Mouse (Mus musculus): ENCODE measurements at regions not wholly inside any gene's neighbourhood (a gene's known extent, or its start where the extent isn't known, plus 50 kb on each side); places are given as distances from the start of the nearest gene placed in this dataset.

GRCm38 (mm10) chr11:65443466-65444024 is 173.8 kb upstream of the Myocd start:
- ATAC-seq: no peak
- Histone ChIP-seq H3K9me3 (ENCODE audit: low read length) (no peaks in the 10 kb centered on the region), H3K9ac (no peak overlapping the region), H3K4me1 (ENCODE audit: insufficient read depth) (no peaks in the 10 kb centered on the region), H3K27ac (ENCODE audit: low read depth, low read length) (no peak overlapping the region), H3K4me3 (ENCODE audit: low read depth, low read length) (no peak overlapping the region), H3K4me2 (ENCODE audit: low read depth) (no peak overlapping the region), H3K27me3 (ENCODE audit: insufficient read depth, low read length) (no peaks in the 10 kb centered on the region), H3K36me3 (ENCODE audit: insufficient read depth) (no peaks in the 10 kb centered on the region)
- WGBS: 87% methylated on average over 11 of the region's 11 CpGs
- peak; percentile 7 for DNase-seq
- TF ChIP-seq CTCF (IDR thresholded peaks at IDR 0.05; ENCODE audit: low read depth): no peak

GRCm38 (mm10) chr11:65435699-65436161 is 165.9 kb upstream of the Myocd start:
- Histone ChIP-seq H3K27ac (ENCODE audit: low read depth, low read length) (no peak overlapping the region), H3K27me3 (ENCODE audit: insufficient read depth, low read length) (no peaks in the 10 kb centered on the region), H3K9ac (no peak overlapping the region), H3K4me3 (ENCODE audit: low read depth, low read length) (no peak overlapping the region), H3K36me3 (ENCODE audit: insufficient read depth) (no peaks in the 10 kb centered on the region), H3K9me3 (ENCODE audit: low read length) (no peaks in the 10 kb centered on the region), H3K4me2 (ENCODE audit: low read depth) (no peak overlapping the region), H3K4me1 (ENCODE audit: insufficient read depth) (no peaks in the 10 kb centered on the region)
- peak; percentile 35 for DNase-seq
- no peak for ATAC-seq
- 45% methylated on average over 4 of the region's 4 CpGs for WGBS
- no peak for TF ChIP-seq CTCF (IDR thresholded peaks at IDR 0.05; ENCODE audit: low read depth)

- DNase-seq (no peak), ATAC-seq (no peak)
- no peak overlapping the region for H3K27ac ChIP-seq (ENCODE audit: low read depth, low read length)
- no peak for TF ChIP-seq CTCF (IDR thresholded peaks at IDR 0.05; ENCODE audit: low read depth)
- WGBS: 54% methylated on average over 1 of the region's 1 CpGs
- H3K27me3 ChIP-seq (ENCODE audit: insufficient read depth, low read length): no peaks in the 10 kb centered on the region
- no peaks in the 10 kb centered on the region for H3K9me3 ChIP-seq (ENCODE audit: low read length)
- H3K9ac ChIP-seq: no peak overlapping the region
- no peak overlapping the region for H3K4me2 ChIP-seq (ENCODE audit: low read depth)
- H3K4me3 ChIP-seq (ENCODE audit: low read depth, low read length): no peak overlapping the region
- H3K4me1 ChIP-seq (ENCODE audit: insufficient read depth): no peaks in the 10 kb centered on the region
- no peaks in the 10 kb centered on the region for H3K36me3 ChIP-seq (ENCODE audit: insufficient read depth)
Measured at GRCm38 (mm10) chr11:65421889-65422288, 152.1 kb upstream of the Myocd start.

- H3K36me3 ChIP-seq (ENCODE audit: insufficient read depth): no peaks in the 10 kb centered on the region
- no peak for ATAC-seq
- H3K4me3 ChIP-seq (ENCODE audit: low read depth, low read length): no peak overlapping the region
- 38% methylated on average over 1 of the region's 1 CpGs for WGBS
- H3K4me1 ChIP-seq (ENCODE audit: insufficient read depth): no peaks in the 10 kb centered on the region
- H3K4me2 ChIP-seq (ENCODE audit: low read depth): no peak overlapping the region
- no peak overlapping the region for H3K9ac ChIP-seq
- DNase-seq: peak; percentile 56
- 0 out of 2 replicates have a peak, but pooled peaks cover 3% of the 10 kb centered on the region for H3K9me3 ChIP-seq (ENCODE audit: low read length)
- H3K27ac ChIP-seq (ENCODE audit: low read depth, low read length): no peak overlapping the region
- TF ChIP-seq CTCF (IDR thresholded peaks at IDR 0.05; ENCODE audit: low read depth): no peak
- no peaks in the 10 kb centered on the region for H3K27me3 ChIP-seq (ENCODE audit: insufficient read depth, low read length)
Measured at GRCm38 (mm10) chr11:65408621-65409020, 138.8 kb upstream of the Myocd start.

DNA sequence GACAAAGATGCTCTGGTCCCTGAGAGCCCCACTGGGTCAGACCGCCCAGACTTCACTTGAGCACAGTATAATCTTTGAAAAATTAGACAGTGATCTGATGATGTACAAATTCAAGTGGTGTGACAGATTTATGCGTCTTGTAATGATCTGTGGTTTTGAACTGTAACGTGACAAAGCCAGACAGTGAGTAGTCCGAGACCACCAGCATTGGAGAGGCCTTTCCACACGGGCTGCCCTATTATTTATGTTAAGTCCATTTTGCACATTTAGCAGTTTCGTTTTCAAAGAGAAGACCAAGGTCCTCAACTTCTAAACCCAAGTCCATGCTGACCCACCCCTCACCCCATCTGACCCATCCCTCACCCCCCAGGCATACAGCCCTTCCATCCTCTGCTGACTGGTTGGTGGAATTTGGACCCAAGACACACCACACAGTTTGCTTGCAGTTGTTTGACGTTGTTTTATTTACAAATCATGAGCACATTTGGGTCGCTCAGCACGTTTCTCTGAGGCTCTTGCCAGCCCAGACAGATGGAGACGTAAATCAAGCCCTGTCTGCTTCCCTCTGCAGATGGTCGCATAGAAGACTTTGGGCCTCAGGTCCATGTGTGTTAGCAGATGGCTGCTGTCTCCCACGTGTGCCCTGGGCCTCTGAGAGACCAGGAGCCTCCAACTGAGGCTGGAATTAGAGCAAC is 132.8 kb upstream of the Myocd start:
- H3K4me1 ChIP-seq (ENCODE audit: insufficient read depth): no peaks in the 10 kb centered on the region
- no peaks in the 10 kb centered on the region for H3K27me3 ChIP-seq (ENCODE audit: insufficient read depth, low read length)
- TF ChIP-seq CTCF (IDR thresholded peaks at IDR 0.05; ENCODE audit: low read depth): no peak
- ATAC-seq (peak; percentile 82), DNase-seq (peak; percentile 84)
- no peak overlapping the region for H3K27ac ChIP-seq (ENCODE audit: low read depth, low read length)
- WGBS: 65% methylated on average over 12 of the region's 12 CpGs
- no peaks in the 10 kb centered on the region for H3K36me3 ChIP-seq (ENCODE audit: insufficient read depth)
- no peaks in the 10 kb centered on the region for H3K9me3 ChIP-seq (ENCODE audit: low read length)
- H3K4me3 ChIP-seq (ENCODE audit: low read depth, low read length): no peak overlapping the region
- H3K9ac ChIP-seq: no peak overlapping the region
- no peak overlapping the region for H3K4me2 ChIP-seq (ENCODE audit: low read depth)

DNA sequence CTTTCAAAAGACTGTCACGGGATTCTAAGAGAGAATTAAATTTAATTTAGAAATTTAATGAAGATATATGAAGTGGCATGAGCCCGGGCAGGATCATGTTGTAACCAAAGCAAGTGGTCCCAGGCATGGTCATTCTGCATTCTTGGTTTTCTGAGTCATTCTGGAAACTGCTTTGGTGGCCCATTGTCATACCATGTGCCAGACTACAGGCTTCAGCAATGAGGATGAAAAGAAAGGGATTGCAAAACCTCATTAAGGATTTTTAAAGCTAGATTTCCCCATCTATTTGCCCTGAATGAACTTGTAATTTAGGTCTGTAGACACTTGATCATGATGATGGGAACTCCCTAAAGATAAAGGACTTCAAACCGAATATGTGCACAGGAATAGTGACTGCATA is 119.4 kb upstream of the Myocd start:
- 81% methylated on average over 3 of the region's 3 CpGs for WGBS
- H3K9me3 ChIP-seq (ENCODE audit: low read length): no peaks in the 10 kb centered on the region
- no peak overlapping the region for H3K4me2 ChIP-seq (ENCODE audit: low read depth)
- no peak for TF ChIP-seq CTCF (IDR thresholded peaks at IDR 0.05; ENCODE audit: low read depth)
- H3K9ac ChIP-seq: no peak overlapping the region
- no peaks in the 10 kb centered on the region for H3K27me3 ChIP-seq (ENCODE audit: insufficient read depth, low read length)
- no peaks in the 10 kb centered on the region for H3K4me1 ChIP-seq (ENCODE audit: insufficient read depth)
- H3K27ac ChIP-seq (ENCODE audit: low read depth, low read length): no peak overlapping the region
- H3K4me3 ChIP-seq (ENCODE audit: low read depth, low read length): no peak overlapping the region
- DNase-seq (no peak), ATAC-seq (no peak)
- H3K36me3 ChIP-seq (ENCODE audit: insufficient read depth): no peaks in the 10 kb centered on the region

DNA sequence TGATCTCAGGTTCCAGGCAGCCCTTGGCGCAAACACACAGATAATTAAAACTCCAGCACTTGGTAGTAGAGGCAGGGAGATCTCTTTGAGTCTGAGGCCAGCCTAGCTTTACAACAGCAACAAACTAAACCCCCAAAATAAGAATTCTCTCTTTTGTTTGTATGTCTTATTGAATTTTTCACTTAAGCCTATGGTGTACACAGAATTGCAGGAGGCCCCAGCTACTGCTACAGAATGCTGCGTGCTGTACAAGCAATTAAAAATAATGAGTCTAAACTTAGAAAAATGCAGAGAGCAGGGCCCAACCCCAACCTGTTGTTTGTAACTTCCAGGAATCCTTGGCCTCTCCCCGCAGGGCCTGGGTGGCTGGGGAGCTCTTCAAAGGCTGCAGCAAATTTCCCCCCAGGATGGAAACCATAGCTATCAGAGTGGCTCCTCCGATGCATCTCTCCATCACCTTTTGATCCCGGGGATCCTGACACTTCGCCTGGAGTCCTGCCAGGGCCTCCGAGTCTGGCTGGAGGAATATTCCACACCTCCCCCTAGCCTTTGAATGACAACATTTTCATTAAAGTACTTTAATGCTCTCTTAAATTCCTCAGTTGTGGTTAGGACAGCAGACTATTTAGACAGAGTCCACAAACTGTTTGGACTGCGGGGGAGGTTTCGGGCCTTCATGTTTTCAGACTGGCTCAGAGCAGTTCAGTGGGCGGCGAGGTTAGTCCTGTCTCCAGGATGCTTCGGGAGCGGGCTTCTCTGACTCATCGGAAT is 116.7 kb upstream of the Myocd start:
- Histone ChIP-seq H3K4me1 (ENCODE audit: insufficient read depth) (no peaks in the 10 kb centered on the region), H3K27ac (ENCODE audit: low read depth, low read length) (no peak overlapping the region), H3K9ac (no peak overlapping the region), H3K9me3 (ENCODE audit: low read length) (no peaks in the 10 kb centered on the region), H3K4me2 (ENCODE audit: low read depth) (no peak overlapping the region), H3K36me3 (ENCODE audit: insufficient read depth) (no peaks in the 10 kb centered on the region), H3K4me3 (ENCODE audit: low read depth, low read length) (no peak overlapping the region), H3K27me3 (ENCODE audit: insufficient read depth, low read length) (no peaks in the 10 kb centered on the region; the same call in 1 of the 2 replicates)
- 33% methylated on average over 14 of the region's 14 CpGs for WGBS
- no peak for TF ChIP-seq CTCF (IDR thresholded peaks at IDR 0.05; ENCODE audit: low read depth)
- no peak for DNase-seq
- ATAC-seq: no peak

All from forebrain, postnatal 0 days (tissue).